Mouse (Mus musculus): ENCODE data around the gene Prg2.

- no peak for TF ChIP-seq USF1 (IDR thresholded peaks at IDR 0.05; ENCODE audit: low read depth, low read length)
- TF ChIP-seq CTCF (IDR thresholded peaks at IDR 0.05 in 2 of 3, conservative IDR thresholded peaks at IDR 0.05 in 1 of 3; ENCODE audit: control insufficient read depth in 1 of 3, insufficient read depth in 1 of 3, low read depth in 2 of 3, low read length in 3 of 3, poor library complexity in 1 of 3, severe bottlenecking in 1 of 3): no peak
- no peak for TF ChIP-seq POLR2A (IDR thresholded peaks at IDR 0.05; ENCODE audit: control insufficient read depth in 1 of 2, insufficient read depth in 1 of 2, low read depth in 1 of 2, low read length in 2 of 2, poor library complexity in 1 of 2)
- TF ChIP-seq NRF1 (IDR thresholded peaks at IDR 0.05; ENCODE audit: insufficient read depth, low read depth, low read length, poor library complexity, severe bottlenecking): no peak
- TF ChIP-seq EP300 (IDR thresholded peaks at IDR 0.05; ENCODE audit: low read depth in 1 of 2, low read length in 2 of 2): peak; percentile 50 to 51; a peak in 2 of 4 replicates
- no peak for TF ChIP-seq USF2 (IDR thresholded peaks at IDR 0.05; ENCODE audit: borderline replicate concordance in 1 of 2, insufficient read depth in 1 of 2, low read depth in 1 of 2, low read length in 2 of 2)
- peak; percentile 85 for TF ChIP-seq MAX (IDR thresholded peaks at IDR 0.05; ENCODE audit: low read length)
- peak; percentile 70 for TF ChIP-seq ETS1 (IDR thresholded peaks at IDR 0.05; ENCODE audit: low read depth, low read length)
- TF ChIP-seq TCF12 (IDR thresholded peaks at IDR 0.05; ENCODE audit: low read depth, low read length): peak; percentile 38; the same call in 1 of the 2 replicates
- no peak for TF ChIP-seq MEF2A (IDR thresholded peaks at IDR 0.05; ENCODE audit: extremely low read depth, insufficient replicate concordance, low read depth, low read length, poor library complexity, severe bottlenecking)
- TF ChIP-seq GATA1 (IDR thresholded peaks at IDR 0.05; ENCODE audit: low read depth, low read length): no peak
- TF ChIP-seq MAZ (IDR thresholded peaks at IDR 0.05; ENCODE audit: low read depth, low read length): peak; percentile 11; the same call in 1 of the 2 replicates
Measured at GRCm38 (mm10) chr2:84967318-84967991, 12.8 kb upstream of the Prg2 start.

Data from MEL (cell line).